Mouse (Mus musculus) left cerebral cortex, adult 18-20 months (tissue): Measurements from ENCODE around the gene Cbs. TPM values are rescaled to one million over a fixed set of nuclear protein-coding genes. Genes with fewer than 3 reads are reported as not detected.
A peak's percentile ranks its signal among the peaks of the same experiment; 100 is the strongest.

Experiments
- DNase-seq, 2 experiments: peaks; one replicate each; pipeline ENCODE4 v3.0.0; 2021 to 2022; ENCODE audit warnings: low spot score in 2 of 2, mixed read lengths in 1 of 2
- total RNA-seq, 2 experiments: library from RNA; stranded (reverse); gene quantifications; 2 replicates each; pipeline ENCODE4 v1.2.3; 2021

Gene Cbs
- total RNA-seq, 2 experiments from 2014 or later = 36.4 to 37.2 TPM

- DNase-seq = no peak
Measured at GRCm38 (mm10) chr17:31594590-31594989, 42.4 kb downstream of the Cbs start.

DNA sequence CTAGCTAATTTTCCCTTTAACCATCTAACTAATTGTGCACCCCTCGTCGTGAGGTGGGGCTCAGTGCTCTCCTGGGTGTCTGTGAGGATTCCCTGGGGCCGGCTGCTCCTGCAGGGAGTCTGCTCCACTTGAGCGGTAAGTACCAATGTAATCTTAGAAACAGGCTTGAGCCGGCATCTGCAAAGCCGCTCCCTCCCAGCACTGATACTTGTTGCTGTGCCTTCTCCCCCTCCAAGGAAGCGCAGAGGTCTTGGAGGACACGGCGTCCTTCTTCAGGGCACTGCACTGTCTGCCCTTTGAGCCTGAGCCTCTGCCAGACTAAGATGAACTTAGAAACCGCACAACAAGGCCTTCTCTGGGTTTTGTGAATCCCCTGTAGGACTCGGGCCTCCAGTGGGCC is 46.2 kb downstream of the Cbs start:
- DNase-seq = no peak

DNA sequence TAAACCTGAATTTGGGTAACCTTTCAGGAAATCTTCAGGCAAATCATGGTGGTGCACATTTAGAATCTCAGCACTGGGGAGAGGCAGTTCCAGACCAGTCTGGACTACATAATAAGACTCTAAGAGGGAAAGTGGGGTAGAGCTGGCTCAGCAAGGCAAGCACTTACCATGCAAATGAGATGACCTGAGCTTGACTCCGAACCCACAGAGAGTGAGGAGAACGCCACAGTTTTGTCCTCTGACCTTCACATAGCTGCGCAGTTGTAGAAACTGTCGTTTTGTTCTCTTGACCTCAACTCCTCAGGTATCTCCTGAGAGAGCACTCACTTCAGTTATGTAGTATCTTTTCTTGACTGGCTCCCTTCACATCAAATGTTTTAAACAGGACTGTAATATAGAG is 48.3 kb downstream of the Cbs start:
- no peak for DNase-seq

DNA sequence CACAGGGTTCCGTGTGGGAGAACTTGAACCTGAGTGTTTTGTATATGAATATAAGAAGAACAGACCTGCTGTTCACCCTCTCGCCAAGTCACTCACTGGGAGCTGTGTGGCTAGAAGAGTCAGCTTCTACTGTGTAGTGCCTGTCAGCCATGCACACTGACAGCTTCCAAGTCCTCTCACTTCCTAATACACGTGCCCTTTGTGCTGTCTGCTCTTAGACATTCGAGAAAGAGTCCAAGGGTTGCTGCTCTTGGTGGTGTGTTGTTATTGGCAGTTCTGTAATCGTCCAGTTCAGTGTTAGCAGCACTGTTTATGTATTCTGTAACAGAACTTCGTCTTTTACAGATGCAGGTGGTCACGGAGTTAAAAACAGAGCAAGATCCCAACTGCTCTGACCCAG is 48.9 kb downstream of the Cbs start:
- DNase-seq = no peak

- no peak for DNase-seq
Measured at GRCm38 (mm10) chr17:31583781-31584180, 53.3 kb downstream of the Cbs start.

DNA sequence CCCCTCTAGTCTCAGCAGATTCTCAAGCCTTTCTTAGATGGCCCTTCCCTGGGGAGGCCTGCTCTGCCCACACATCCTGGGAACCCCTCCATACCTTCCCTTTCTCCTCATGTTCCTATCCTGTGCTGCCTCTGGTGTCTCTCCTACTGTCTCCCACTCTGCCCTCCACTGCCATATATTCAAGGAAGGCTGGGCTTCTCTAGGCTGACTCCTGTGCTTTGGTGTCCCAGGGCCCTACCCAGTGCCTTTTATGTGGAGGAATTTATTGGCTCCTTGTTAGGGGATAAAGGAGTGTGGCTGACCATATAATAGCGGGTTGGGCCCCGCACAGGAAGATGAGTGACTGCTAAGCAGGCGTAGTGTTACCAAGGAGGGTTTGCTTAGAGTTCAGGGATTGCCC is 53.9 kb downstream of the Cbs start:
- DNase-seq = no peak

- peak in 1 of 2 experiments; percentile 35 for DNase-seq
Measured at GRCm38 (mm10) chr17:31580344-31580743, 56.7 kb downstream of the Cbs start.

DNA sequence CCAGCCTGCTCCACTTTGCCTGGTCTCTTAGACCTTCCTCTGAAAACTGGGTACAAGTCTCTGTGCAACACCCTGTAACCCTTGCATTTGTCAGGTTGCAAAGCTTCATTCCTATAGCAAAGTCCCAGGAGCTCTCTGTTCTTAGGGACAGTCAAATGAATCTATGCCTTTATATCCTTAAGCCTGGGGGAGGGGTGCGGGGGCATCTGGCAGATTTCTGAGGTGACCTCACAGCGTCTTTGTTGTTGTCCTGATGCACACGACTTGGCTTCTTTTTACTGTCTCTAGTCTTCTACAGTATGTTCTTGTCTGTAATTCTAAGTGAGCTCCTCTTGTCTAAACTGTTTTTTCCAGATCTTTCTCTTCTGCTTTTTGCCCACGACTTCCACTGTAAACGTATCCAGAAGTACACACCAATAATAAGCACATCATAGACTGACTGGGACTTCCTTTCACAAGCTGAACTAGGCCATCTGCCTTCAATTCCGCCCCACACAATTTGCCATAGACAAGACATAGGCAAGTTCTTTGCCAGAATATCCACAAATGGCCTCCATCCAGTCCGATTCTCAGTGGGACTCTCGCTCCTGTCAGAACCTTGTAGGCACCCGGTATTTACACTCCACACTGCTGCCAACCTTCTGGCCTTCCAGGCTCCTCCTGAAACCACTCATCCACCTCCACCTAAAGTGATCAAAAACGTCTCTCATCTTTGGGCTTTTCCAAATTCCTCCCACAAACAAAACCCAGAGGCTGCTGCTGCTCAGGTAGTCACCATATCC is 60.5 kb downstream of the Cbs start:
- no peak for DNase-seq

DNA sequence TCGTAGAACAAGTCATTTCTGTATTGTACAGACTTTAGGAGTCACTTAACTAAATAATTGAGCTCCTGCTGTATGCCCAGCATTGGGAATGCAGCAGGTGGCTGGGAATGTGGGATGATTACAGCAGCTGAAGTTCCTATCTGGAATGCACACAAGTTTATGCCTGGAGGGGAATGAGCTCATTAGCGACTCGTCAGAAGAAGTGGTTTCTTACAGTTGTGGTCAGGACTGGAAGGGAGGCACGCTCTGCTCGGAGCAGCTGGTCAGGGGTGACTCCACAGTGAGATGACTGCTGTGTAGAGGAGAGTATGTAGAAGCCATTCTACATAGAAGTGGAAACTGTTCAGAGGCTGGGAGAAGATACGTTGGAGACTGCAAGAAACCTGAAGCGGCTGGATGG is 62.4 kb downstream of the Cbs start:
- DNase-seq = no peak

- no peak for DNase-seq
Measured at GRCm38 (mm10) chr17:31571689-31572088, 65.3 kb downstream of the Cbs start.

DNA sequence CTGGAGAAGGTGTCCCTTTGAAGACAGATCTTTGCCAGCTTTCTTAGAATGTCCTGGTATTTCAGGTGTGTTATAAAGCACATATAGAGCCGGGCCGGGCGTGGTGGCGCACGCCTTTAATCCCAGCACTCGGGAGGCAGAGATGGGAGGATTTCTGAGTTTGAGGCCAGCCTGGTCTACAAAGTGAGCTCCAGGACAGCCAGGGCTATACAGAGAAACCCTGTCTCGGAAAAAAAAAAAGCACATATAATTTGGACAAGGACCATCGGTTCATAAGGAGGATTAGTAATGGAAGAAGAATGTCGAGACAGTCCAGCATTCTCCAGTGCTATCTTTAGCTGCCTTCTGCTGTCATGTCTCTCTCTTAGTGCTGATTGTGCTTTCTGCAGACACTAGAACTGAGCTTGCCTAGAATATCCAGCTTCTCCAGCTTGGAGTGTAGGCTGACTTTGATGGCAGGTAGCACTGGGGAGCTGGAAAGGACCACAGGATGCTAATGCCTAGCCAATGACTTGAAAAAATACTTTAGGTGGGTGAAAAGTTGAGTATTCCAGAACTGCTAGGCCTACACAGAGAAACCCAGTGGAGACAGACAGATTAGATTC is 66.6 kb downstream of the Cbs start:
- peak; percentile 33 to 37 for DNase-seq

DNA sequence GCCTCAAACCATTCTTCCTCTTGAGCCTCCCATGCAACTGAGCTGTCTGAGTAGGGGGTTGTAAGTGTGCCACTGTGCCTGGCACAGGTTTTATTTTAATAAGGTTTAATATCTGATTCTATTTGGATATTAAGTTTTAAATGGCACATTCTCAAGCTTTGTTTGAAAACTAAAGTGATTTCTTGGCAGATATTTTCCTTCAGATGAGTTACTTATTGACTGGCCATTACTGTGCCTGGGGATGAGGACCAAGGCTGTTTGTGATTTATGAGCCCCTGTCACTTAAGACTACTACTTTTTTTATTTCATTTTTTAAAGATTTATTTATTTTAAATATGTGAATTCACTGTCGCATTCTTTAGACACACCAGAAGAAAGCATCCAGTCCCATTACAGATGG is 67.3 kb downstream of the Cbs start:
- DNase-seq = no peak

DNA sequence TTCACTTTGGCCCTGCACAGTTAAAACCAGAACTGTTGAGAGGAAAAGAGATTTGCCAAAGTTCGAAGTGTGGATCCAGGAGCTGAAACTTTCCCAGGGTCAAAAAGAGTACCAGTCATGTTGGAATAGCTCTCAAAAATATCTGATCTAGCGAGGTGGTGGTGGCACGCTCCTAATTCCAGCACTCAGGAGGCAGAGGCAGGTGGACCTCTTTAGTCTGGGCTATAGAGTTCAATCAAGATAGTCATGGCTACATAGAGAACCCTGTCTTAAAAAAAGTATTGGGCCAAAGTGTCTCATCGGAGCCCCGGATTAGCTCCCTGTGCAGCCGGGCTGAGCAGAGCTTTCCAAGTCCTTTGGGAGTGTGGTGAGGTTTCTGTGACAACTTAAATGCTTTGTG is 70.8 kb downstream of the Cbs start:
- DNase-seq = no peak

GRCm38 (mm10) chr17:31565141-31566056 is 71.6 kb downstream of the Cbs start:
- DNase-seq = peak; percentile 48 to 63

- DNase-seq = no peak
Measured at GRCm38 (mm10) chr17:31564858-31565140, 72.2 kb downstream of the Cbs start.

DNA sequence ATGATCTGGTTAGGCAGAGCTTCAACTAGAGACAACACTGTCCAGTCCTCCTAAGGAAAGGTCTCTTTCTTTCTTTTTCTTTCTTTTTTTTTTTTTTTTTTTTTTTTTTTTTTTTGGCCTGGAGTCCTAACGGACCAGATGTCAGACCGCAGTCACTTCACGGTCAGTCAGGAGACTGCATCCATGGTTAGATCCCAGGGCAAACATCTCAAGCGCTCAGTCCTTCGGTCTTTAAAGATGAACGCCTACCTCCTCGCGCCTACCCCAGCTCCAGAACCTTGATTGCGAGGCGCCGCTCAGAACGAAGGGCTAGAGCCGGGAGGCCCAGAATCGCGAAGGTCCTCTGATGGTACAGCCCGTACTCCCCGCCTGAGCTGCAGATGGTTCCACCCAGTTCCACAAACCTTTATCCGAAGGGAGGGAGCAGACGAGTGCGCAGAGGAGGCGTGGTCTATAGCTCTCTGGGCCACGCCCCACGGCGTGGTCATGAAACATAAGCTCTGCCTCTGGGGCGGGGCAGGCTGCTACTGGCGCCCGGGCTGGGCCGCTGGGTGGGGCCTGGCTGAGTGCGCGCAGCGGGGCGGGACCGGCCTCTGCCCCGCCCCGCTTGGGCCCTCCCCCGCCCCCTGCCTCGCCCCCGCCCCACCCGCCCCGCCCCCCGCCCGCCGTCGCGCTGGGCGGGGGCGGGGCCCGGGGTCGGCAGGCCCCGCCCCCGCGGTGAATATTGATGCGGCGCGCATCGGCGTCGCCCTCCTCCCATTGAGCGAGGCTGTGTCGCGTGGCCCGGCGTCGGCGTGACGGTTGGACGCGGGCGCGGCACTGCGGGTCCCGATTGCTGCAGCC is 72.8 kb downstream of the Cbs start, which contains the start of gene Pknox1:
Pknox1 (plus strand) TSS at position 720 of the 843 bp plus-strand sequence.
- peak; percentile 96 to 98 for DNase-seq

GRCm38 (mm10) chr17:31563632-31564014 is 73.4 kb downstream of the Cbs start:
- peak; percentile 27 to 34 for DNase-seq

DNA sequence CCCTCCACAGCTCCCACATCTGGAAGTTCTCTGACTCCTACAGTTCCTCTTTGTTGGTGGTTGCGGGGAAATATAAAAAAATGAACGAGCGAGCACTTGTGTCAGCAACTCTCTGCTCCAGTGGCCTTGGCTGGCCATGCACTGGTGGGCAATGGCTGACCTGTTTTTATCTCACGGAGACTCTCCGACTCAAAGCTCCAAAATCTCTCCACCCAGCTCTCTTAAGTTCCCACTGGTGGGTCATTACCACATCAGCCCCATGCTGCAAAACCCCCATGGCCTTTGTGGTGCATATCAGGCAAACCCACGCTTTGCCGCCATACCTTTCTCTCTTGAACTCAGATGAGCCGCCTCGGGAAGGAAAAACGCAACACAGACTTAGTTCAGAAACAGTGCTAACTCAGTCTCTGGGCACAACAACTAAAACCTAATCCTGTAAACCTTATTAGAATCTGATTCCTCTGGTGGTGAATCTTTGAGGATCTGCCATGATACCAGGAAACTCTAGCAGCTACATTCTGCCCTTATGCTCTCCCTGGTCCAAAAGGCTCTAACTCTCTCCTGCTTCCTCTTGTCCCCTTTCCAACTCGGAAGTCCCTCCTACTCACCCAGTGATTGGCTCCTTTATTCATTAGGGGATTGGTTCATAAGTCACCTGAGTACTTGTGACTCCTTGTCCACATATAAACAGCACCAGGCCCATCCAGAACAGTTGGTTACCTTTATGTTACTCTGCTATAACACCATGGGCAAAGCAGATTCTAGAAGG is 77.8 kb downstream of the Cbs start:
- no peak for DNase-seq
